Mouse (Mus musculus) cerebellum, adult 2 months (tissue): ENCODE results near the gene Ino80d.

Source experiments
- CTCF ChIP-seq: fragments of 200-500 bp; IDR thresholded peaks from 2 replicates; pipeline ENCODE4 v1.5.1; 2011; ENCODE audit warnings: low read depth, mild to moderate bottlenecking, control low read depth, low read length, moderate library complexity, borderline replicate concordance; ENCODE audit not compliant: insufficient read depth
- POLR2A ChIP-seq: fragments of 200-500 bp; IDR thresholded peaks from 2 replicates; pipeline ENCODE4 v1.6.1; 2011; ENCODE audit warnings: low read length, control low read depth, borderline replicate concordance; ENCODE audit not compliant: insufficient read depth

DNA sequence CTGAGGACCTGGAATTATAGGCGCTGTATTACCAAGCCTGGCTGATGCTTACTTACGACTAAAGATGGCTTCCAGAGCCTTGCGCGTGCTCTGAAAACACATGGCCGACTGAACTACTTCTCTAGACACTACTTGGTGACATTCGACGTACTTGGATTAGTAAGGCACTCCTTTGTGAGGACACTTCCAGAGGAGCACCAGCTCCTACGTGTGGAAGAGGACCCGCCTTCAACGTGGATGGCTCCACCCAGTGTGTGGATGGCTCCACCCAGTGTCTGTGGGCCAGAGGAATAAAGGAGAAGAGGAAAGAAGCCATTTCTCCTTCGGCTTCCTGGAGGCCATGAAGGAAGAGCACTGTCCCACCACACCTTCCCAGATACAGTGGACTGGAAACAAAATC lies 17.3 kb upstream of the Ino80d start:
- TF ChIP-seq POLR2A, result no peak
- no peak for TF ChIP-seq CTCF
